Mouse (Mus musculus): ENCODE measurements around the gene Stk39. TPM values are rescaled to one million over a fixed set of nuclear protein-coding genes. Genes with fewer than 3 reads are reported as not detected.

Gene Stk39
- polyA plus RNA-seq, 2 experiments = 0.93 to 1.7 TPM

DNA sequence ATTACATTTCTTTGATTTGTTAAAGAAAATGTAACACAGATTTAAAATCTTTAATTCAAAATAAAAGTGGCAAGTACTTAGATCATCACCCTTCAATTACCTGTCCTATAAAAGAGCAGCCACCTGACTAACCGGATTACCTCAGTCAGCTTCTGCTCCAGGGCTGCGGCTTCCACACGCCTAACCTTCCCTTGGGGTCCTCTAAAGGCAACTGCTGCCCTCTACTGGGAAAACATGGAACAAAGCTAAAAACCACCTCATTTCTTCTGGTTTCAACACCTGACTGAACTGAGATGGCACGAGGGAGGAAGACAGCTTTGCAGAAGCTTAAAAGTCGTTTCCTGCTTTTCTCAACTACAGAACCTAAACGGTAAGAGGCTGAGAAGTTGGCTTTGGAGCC, 121.4 kb downstream of the Stk39 start:
- 11% methylated on average over 6 of the region's 6 CpGs for WGBS (ENCODE audit: insufficient replicate concordance)
- no peaks in the 10 kb centered on the region for H3K4me1 ChIP-seq (replicated peaks; ENCODE audit: control insufficient read depth in 2 of 2, insufficient read depth in 2 of 2, low read length in 1 of 2)
- no peak overlapping the region for H3K27ac ChIP-seq
- H3K9ac ChIP-seq (replicated peaks) = no peak overlapping the region
- no peak overlapping the region for H3K4me3 ChIP-seq (ENCODE audit: insufficient read depth in 1 of 2, low read depth in 2 of 2, low read length in 2 of 2)
- H3K36me3 ChIP-seq (replicated peaks; ENCODE audit: control insufficient read depth, insufficient read depth, low read depth) = no peaks in the 10 kb centered on the region
- no peak overlapping the region for H3K4me2 ChIP-seq (ENCODE audit: low read depth)
- no peaks in the 10 kb centered on the region for H3K27me3 ChIP-seq (ENCODE audit: control insufficient read depth, insufficient read depth, low read length)
- H3K9me3 ChIP-seq (ENCODE audit: control insufficient read depth, low read length) = no peaks in the 10 kb centered on the region
- DNase-seq (ENCODE audit: low read depth in 3 of 3, low spot score in 3 of 3) = peak; percentile 12 to 19 (median 16)
- ATAC-seq (ENCODE audit: insufficient read depth) = no peak
- TF ChIP-seq EP300 (IDR thresholded peaks at IDR 0.05; ENCODE audit: low read depth) (no peak), CTCF (IDR thresholded peaks at IDR 0.05; ENCODE audit: low read depth) (peak; percentile 73)

DNA sequence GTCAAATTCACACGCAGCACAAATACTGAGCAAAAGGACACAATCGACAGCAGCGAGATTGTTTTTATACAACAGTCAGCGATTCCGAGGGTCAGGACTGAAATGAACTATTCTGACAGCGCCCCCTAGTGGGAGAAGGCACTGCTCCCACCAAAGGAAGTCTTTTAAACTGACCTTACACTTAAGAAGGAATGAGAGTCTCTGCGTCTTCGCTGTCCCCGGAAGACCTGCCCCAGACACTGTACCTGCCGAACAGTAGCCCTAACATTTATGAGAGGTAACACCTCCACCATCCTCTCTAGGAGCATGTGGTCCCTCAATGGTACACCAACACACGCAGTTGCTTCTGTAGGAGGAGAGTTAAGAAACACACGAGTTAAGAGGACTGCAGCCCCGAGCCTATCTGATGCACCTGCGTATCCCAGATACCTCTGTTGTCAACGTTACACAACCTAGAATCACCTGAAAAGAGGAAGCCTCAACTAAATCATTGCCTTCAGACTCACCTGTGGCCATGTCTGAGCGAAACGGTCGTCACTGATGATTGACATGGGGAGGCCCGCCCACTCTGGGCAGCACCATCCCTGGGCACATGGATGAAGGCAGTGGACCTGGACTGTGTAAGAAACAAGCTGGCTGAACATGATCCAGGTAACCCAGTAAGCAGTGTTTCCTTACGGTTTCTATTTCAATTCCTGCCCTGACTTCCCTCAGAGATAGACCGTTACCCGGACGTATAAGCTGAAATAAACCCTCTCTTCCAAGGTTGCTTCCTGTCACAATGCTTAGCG, 122.3 kb downstream of the Stk39 start:
- H3K36me3 ChIP-seq (replicated peaks; ENCODE audit: control insufficient read depth, insufficient read depth, low read depth) = no peaks in the 10 kb centered on the region
- H3K27me3 ChIP-seq (ENCODE audit: control insufficient read depth, insufficient read depth, low read length) = no peaks in the 10 kb centered on the region
- TF ChIP-seq CTCF (IDR thresholded peaks at IDR 0.05; ENCODE audit: low read depth) (peak; percentile 82), EP300 (IDR thresholded peaks at IDR 0.05; ENCODE audit: low read depth) (no peak)
- no peaks in the 10 kb centered on the region for H3K9me3 ChIP-seq (ENCODE audit: control insufficient read depth, low read length)
- DNase-seq (ENCODE audit: low read depth in 3 of 3, low spot score in 3 of 3) = peak; percentile 16 to 31 (median 28)
- H3K27ac ChIP-seq = no peak overlapping the region
- no peak overlapping the region for H3K4me3 ChIP-seq (ENCODE audit: insufficient read depth in 1 of 2, low read depth in 2 of 2, low read length in 2 of 2)
- WGBS (ENCODE audit: insufficient replicate concordance) = 45% methylated on average over 24 of the region's 24 CpGs
- no peak overlapping the region for H3K4me2 ChIP-seq (ENCODE audit: low read depth)
- no peak overlapping the region for H3K9ac ChIP-seq (replicated peaks)
- no peak for ATAC-seq (ENCODE audit: insufficient read depth)
- H3K4me1 ChIP-seq (replicated peaks; ENCODE audit: control insufficient read depth in 2 of 2, insufficient read depth in 2 of 2, low read length in 1 of 2) = no peaks in the 10 kb centered on the region

DNA sequence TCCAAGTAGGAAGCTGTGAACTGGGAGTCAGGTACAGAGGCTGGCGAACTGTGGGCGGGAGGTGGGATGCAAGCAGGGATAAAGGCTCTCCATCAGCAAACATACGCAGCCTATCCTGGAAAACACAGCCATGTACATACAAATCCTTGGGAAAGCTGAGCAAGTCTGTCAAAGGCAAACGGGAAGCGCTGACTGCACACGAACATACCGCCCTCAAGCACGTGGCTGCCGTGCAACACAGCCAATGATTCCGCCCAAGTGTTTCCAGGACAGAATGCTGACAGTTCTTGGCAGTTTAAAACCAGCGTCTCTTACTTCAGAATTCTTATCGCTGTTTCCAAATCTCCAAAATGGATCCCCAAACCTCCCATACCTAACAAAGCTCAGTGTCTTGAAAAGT, 123.1 kb downstream of the Stk39 start:
- Histone ChIP-seq H3K9me3 (ENCODE audit: control insufficient read depth, low read length) (no peaks in the 10 kb centered on the region), H3K36me3 (replicated peaks; ENCODE audit: control insufficient read depth, insufficient read depth, low read depth) (no peaks in the 10 kb centered on the region), H3K4me3 (ENCODE audit: insufficient read depth in 1 of 2, low read depth in 2 of 2, low read length in 2 of 2) (no peak overlapping the region), H3K9ac (replicated peaks) (no peak overlapping the region), H3K4me2 (ENCODE audit: low read depth) (no peak overlapping the region), H3K27me3 (ENCODE audit: control insufficient read depth, insufficient read depth, low read length) (no peaks in the 10 kb centered on the region), H3K4me1 (replicated peaks; ENCODE audit: control insufficient read depth in 2 of 2, insufficient read depth in 2 of 2, low read length in 1 of 2) (no peaks in the 10 kb centered on the region), H3K27ac (no peak overlapping the region)
- WGBS (ENCODE audit: insufficient replicate concordance) = 68% methylated on average over 12 of the region's 12 CpGs
- TF ChIP-seq EP300 (IDR thresholded peaks at IDR 0.05; ENCODE audit: low read depth) (no peak), CTCF (IDR thresholded peaks at IDR 0.05; ENCODE audit: low read depth) (no peak)
- ATAC-seq (ENCODE audit: insufficient read depth) (no peak), DNase-seq (ENCODE audit: low read depth in 3 of 3, low spot score in 3 of 3) (no peak)

DNA sequence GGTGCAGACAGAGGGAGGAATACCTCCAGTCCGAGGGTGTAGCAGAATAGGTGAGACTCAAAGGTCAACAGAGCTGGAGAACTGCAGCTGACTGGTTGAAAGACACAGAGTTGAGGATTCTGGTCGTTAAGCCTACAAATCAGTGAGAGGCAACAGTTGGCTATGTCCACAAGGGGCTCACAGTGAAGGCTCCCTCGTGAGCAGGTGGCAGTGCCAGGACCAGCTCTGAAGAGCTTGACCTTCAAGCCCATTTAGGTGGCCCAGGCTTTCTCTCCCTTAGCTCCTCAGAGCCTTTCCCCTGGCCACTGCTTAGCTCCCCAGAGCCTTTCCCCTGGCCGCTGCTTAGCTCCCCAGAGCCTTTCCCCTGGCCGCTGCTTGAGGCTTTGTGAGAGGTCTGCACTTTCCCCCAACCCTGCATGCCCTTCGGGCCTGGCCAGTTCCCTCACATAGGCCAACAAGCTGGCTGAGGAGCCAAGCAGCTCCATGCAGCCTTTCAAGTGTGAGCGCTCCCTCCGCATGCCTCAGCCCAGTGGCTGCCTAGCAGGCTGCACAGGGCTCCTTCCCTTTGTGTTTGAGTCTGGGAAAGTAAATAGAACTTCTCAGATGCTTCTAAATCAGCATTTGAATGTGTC, 125.3 kb downstream of the Stk39 start:
- H3K4me1 ChIP-seq (replicated peaks; ENCODE audit: control insufficient read depth in 2 of 2, insufficient read depth in 2 of 2, low read length in 1 of 2) = no peaks in the 10 kb centered on the region

DNA sequence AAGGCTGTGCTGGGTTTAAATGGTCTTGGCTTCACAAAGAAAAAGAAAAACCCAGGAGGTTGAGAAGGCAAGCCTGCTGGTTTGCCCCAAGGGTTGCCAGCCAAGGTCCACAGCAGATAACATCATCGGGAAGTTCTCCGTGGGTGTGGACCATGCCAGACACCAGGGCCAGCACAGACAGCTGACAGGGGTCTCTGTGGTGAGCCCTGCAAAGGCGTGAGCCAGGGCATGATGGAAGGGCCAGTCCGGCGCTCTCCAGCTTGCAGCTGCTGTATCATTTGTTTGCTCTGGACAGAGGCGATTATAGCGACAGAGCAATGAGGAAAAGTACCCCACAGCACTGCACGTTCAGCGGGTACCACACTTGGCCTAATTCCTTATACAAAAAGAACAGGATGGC, 126.8 kb downstream of the Stk39 start:
- DNase-seq (ENCODE audit: low read depth in 3 of 3, low spot score in 3 of 3) (no peak), ATAC-seq (ENCODE audit: insufficient read depth) (no peak)
- H3K4me2 ChIP-seq (ENCODE audit: low read depth) = no peak overlapping the region
- TF ChIP-seq CTCF (IDR thresholded peaks at IDR 0.05; ENCODE audit: low read depth) (no peak), EP300 (IDR thresholded peaks at IDR 0.05; ENCODE audit: low read depth) (no peak)
- H3K36me3 ChIP-seq (replicated peaks; ENCODE audit: control insufficient read depth, insufficient read depth, low read depth) = no peaks in the 10 kb centered on the region
- no peak overlapping the region for H3K27ac ChIP-seq
- H3K9me3 ChIP-seq (ENCODE audit: control insufficient read depth, low read length) = no peaks in the 10 kb centered on the region
- H3K4me3 ChIP-seq (ENCODE audit: insufficient read depth in 1 of 2, low read depth in 2 of 2, low read length in 2 of 2) = no peak overlapping the region
- no peaks in the 10 kb centered on the region for H3K27me3 ChIP-seq (ENCODE audit: control insufficient read depth, insufficient read depth, low read length)
- H3K9ac ChIP-seq (replicated peaks) = no peak overlapping the region
- 70% methylated on average over 9 of the region's 9 CpGs for WGBS (ENCODE audit: insufficient replicate concordance)
- no peaks in the 10 kb centered on the region for H3K4me1 ChIP-seq (replicated peaks; ENCODE audit: control insufficient read depth in 2 of 2, insufficient read depth in 2 of 2, low read length in 1 of 2)

More for the DNA sequence above, 125.3 kb downstream of the Stk39 start:
- no peak overlapping the region for H3K9ac ChIP-seq (replicated peaks)
- H3K4me3 ChIP-seq (ENCODE audit: insufficient read depth in 1 of 2, low read depth in 2 of 2, low read length in 2 of 2) = no peak overlapping the region
- H3K36me3 ChIP-seq (replicated peaks; ENCODE audit: control insufficient read depth, insufficient read depth, low read depth) = no peaks in the 10 kb centered on the region
- no peaks in the 10 kb centered on the region for H3K9me3 ChIP-seq (ENCODE audit: control insufficient read depth, low read length)
- H3K27ac ChIP-seq = no peak overlapping the region
- WGBS (ENCODE audit: insufficient replicate concordance) = 50% methylated on average over 8 of the region's 8 CpGs
- H3K4me2 ChIP-seq (ENCODE audit: low read depth) = no peak overlapping the region
- DNase-seq (ENCODE audit: low read depth in 3 of 3, low spot score in 3 of 3) (no peak), ATAC-seq (ENCODE audit: insufficient read depth) (no peak)
- no peaks in the 10 kb centered on the region for H3K27me3 ChIP-seq (ENCODE audit: control insufficient read depth, insufficient read depth, low read length)
- TF ChIP-seq EP300 (IDR thresholded peaks at IDR 0.05; ENCODE audit: low read depth) = no peak
- TF ChIP-seq CTCF (IDR thresholded peaks at IDR 0.05; ENCODE audit: low read depth) = no peak

Data from liver, embryonic 14.5 days (tissue).